Mouse (Mus musculus) kidney, adult 2 months (tissue): ENCODE data around the gene Rgma. TPM values are rescaled to one million over a fixed set of nuclear protein-coding genes. Genes with fewer than 3 reads are reported as not detected.

ENCODE experiments used
- DNase-seq: peaks from one replicate; pipeline ENCODE4 v3.0.0; 2021
- H3K27ac ChIP-seq: fragments of 200-500 bp; 2 replicates; pipeline ENCODE4 v1.5.1; 2012; ENCODE audit warnings: low read depth, low read length, control low read depth, inconsistent platforms; ENCODE audit not compliant: insufficient read depth
- H3K27me3 ChIP-seq: fragments of 200-500 bp; replicated peaks from 2 replicates; pipeline ENCODE4 v1.6.1; 2012; ENCODE audit warnings: mild to moderate bottlenecking, moderate library complexity, low read length, inconsistent platforms; ENCODE audit not compliant: control insufficient read depth, insufficient read depth
- H3K36me3 ChIP-seq: fragments of 200-500 bp; 2 replicates; pipeline ENCODE4 v1.6.1; 2012; ENCODE audit warnings: mild to moderate bottlenecking, moderate library complexity, low read length, inconsistent platforms; ENCODE audit not compliant: control insufficient read depth, insufficient read depth
- H3K4me1 ChIP-seq: fragments of 200-500 bp; 2 replicates; pipeline ENCODE4 v1.6.1; 2011; ENCODE audit warnings: low read length; ENCODE audit not compliant: control insufficient read depth, insufficient read depth
- H3K4me3 ChIP-seq: fragments of 200-500 bp; 2 replicates; pipeline ENCODE4 v1.5.1; 2011; ENCODE audit warnings: mild to moderate bottlenecking, low read depth, low read length, control low read depth; ENCODE audit not compliant: insufficient read depth
- CTCF ChIP-seq: fragments of 200-500 bp; conservative IDR thresholded peaks from 2 replicates; pipeline ENCODE4 v1.5.1; 2011; ENCODE audit warnings: low read depth, mild to moderate bottlenecking, control low read depth, low read length, moderate library complexity, mixed read lengths; ENCODE audit not compliant: insufficient read depth, insufficient read length
- POLR2A ChIP-seq: fragments of 200-500 bp; IDR thresholded peaks from one replicate; pipeline ENCODE4 v1.6.1; 2011; ENCODE audit warnings: low read depth, low read length, control low read depth
- WGBS: fragments of 180-500 bp; shearing (Covaris S2); methylation state at CpG from one replicate; pipeline ENCODE4 v1.1.7; 2018; 5-methylcytosine and 5-hydroxymethylcytosine counted together
- polyA plus RNA-seq: library from polyadenylated mRNA; depleted of rRNA; stranded (reverse); fragments of >200 nt; gene quantifications from 2 replicates; pipeline ENCODE4 v1.2.3, GENCODE M21; 2012; rRNA removed

Rgma gene
- polyA plus RNA-seq, 1 experiment = 7.2 TPM

GRCm38 (mm10) chr7:73467741-73468140 is 92.4 kb downstream of the Rgma start:
- H3K27ac ChIP-seq = no peak overlapping the region
- TF ChIP-seq POLR2A = no peak
- no peak for TF ChIP-seq CTCF
- peaks cover 32% of the 10 kb centered on the region for H3K36me3 ChIP-seq
- H3K4me3 ChIP-seq = no peak overlapping the region
- no peak for DNase-seq
- 95% methylated on average over 3 of the region's 3 CpGs for WGBS
- no peaks in the 10 kb centered on the region for H3K4me1 ChIP-seq
- no peaks in the 10 kb centered on the region for H3K27me3 ChIP-seq

Other genes starting within 250 kb of the Rgma start
- 33.9 and 36.9 TPM in 2 replicates for gene Chd2, start 166.3 kb downstream of the Rgma start, polyA plus RNA-seq